Mouse (Mus musculus): Measurements from ENCODE around the gene Nap1l3. TPM values are rescaled to one million over a fixed set of nuclear protein-coding genes. Genes with fewer than 3 reads are reported as not detected.

Gene Nap1l3
- 82.8 and 91.8 TPM in 2 replicates for polyA plus RNA-seq (2014; fragmentation: Nextera tagmentation; extraction: Ambion mirVana)

DNA sequence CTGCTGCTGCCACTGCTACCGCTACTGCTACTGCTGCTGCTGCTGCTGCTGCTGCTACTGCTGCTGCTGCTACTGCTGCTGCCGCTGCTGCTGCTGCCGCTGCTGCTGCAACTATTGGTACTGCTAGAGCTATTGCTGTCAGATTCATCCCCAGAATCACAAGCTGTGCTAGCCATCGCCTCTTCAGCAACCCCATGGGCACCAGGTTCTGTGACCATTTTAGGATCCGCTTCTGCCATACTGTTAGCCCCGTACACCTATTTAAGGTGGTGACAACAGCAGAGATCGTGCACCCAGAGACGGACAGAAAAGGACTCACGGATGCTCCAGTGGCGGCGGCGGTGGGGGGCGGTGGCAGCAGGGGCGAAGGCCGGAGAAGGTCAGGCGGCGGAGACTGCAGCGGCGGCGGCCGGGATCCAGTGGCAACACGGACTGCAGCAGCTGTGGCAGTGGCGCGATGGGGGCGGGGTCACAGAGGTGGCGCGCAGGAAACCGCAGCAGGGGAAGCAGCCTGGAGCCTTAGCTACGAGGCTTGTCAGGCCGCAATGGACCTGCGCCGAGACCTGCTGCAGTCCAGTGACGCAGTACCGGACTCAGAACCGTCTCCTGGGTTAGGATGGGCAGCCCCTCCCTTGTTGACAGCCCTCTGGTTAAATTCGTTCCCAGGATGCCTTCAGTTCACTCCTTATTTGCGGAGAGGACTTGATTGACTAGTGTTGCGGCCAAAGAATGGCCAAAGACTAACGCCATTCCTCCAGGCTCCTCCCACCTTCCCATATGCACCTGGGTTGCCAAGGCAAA lies at the start of gene Nap1l3:
Gene Nap1l3 (minus strand): TSS at position 621 of the 801 bp plus-strand sequence.
- 12% methylated on average over 27 of the region's 39 CpGs for WGBS
- no peaks in the 10 kb centered on the region for H3K36me3 ChIP-seq (ENCODE audit: control insufficient read depth, insufficient read depth, low read length)
- H3K27me3 ChIP-seq (ENCODE audit: control insufficient read depth, insufficient read depth, low read length): no peaks in the 10 kb centered on the region
- no peaks in the 10 kb centered on the region for H3K9me3 ChIP-seq (ENCODE audit: control insufficient read depth, low read length)
- peak within 1 kb of the TSS; percentile 80 for H3K27ac ChIP-seq (ENCODE audit: low read depth, low read length)
- no peaks in the 10 kb centered on the region for H3K4me1 ChIP-seq (ENCODE audit: control insufficient read depth, insufficient read depth, low read length)
- peak; percentile 99 for ATAC-seq (ENCODE audit: low read depth)
- peak within 1 kb of the TSS; percentile 42 for H3K4me2 ChIP-seq (ENCODE audit: low read depth, low read length)
- peak within 1 kb of the TSS; percentile 47 for H3K4me3 ChIP-seq (ENCODE audit: low read depth, low read length)
- peak within 1 kb of the TSS; percentile 68 for H3K9ac ChIP-seq (replicated peaks; ENCODE audit: low read depth, low read length)

DNA sequence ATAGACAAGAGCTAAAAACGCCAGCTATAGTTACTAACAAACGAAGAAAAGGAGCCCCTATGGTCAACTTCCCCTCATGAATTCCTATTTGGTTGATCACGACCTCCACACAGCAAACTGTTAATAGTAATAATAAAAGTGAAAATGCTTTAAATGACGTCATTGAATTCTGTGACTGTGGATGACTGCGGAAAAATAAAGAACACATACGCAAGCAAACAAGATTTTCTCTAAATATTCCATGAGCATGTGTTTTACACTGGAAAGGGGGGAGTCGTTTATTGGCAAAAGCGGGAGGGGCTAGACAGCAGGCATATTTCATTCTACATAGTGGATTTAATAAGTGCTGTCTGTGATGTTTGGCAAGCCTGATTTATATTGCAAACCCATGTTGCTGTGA lies 451 bp upstream of the Nap1l3 start:
- no peak overlapping the region for H3K9ac ChIP-seq (replicated peaks; ENCODE audit: low read depth, low read length)
- 23% methylated on average over 8 of the region's 8 CpGs for WGBS
- no peaks in the 10 kb centered on the region for H3K36me3 ChIP-seq (ENCODE audit: control insufficient read depth, insufficient read depth, low read length)
- peak overlapping the region; percentile 42 for H3K4me2 ChIP-seq (ENCODE audit: low read depth, low read length)
- H3K9me3 ChIP-seq (ENCODE audit: control insufficient read depth, low read length): no peaks in the 10 kb centered on the region
- H3K27me3 ChIP-seq (ENCODE audit: control insufficient read depth, insufficient read depth, low read length): no peaks in the 10 kb centered on the region
- H3K27ac ChIP-seq (ENCODE audit: low read depth, low read length): peak overlapping the region; percentile 52; the same call in 1 of the 2 replicates
- peak overlapping the region; percentile 47 for H3K4me3 ChIP-seq (ENCODE audit: low read depth, low read length)
- no peaks in the 10 kb centered on the region for H3K4me1 ChIP-seq (ENCODE audit: control insufficient read depth, insufficient read depth, low read length)
- peak; percentile 43; the same call in 1 of the 2 replicates for ATAC-seq (ENCODE audit: low read depth)

All from neural tube, embryonic 14.5 days (tissue).